Mouse (Mus musculus) brain, embryonic 14.5 days (tissue): ENCODE data around the gene Slc25a36.

ENCODE experiments used
- CTCF ChIP-seq: fragments of 200-500 bp; IDR thresholded peaks from 2 replicates; pipeline ENCODE4 v1.5.1; 2012; ENCODE audit warnings: inconsistent platforms, mild to moderate bottlenecking, moderate library complexity, borderline replicate concordance; ENCODE audit not compliant: insufficient read depth, insufficient read length; ENCODE audit errors: extremely low read depth
- POLR2A ChIP-seq: fragments of 200-500 bp; IDR thresholded peaks from 2 replicates; pipeline ENCODE4 v1.6.1; 2012; ENCODE audit warnings: mild to moderate bottlenecking, inconsistent platforms, borderline replicate concordance; ENCODE audit not compliant: poor library complexity, insufficient read depth, insufficient read length, severe bottlenecking; ENCODE audit errors: extremely low read depth

- no peak for TF ChIP-seq CTCF
- TF ChIP-seq POLR2A, result no peak
Observed at GRCm38 (mm10) chr9:97142558-97142957, 31.6 kb upstream of the Slc25a36 start.
